Mouse (Mus musculus) lung, adult 2 months (tissue): ENCODE results near the gene Sh2b3.

Experiments
- CTCF ChIP-seq: fragments of 200-500 bp; IDR thresholded peaks from 2 replicates; pipeline ENCODE4 v1.5.1; 2011; ENCODE audit warnings: mild to moderate bottlenecking, low read length, control low read depth; ENCODE audit not compliant: insufficient read depth
- POLR2A ChIP-seq: fragments of 200-500 bp; IDR thresholded peaks from 2 replicates; pipeline ENCODE4 v1.6.1; 2011; ENCODE audit warnings: low read depth, mild to moderate bottlenecking, control low read depth, low read length, borderline replicate concordance; ENCODE audit errors: extremely low read depth

DNA sequence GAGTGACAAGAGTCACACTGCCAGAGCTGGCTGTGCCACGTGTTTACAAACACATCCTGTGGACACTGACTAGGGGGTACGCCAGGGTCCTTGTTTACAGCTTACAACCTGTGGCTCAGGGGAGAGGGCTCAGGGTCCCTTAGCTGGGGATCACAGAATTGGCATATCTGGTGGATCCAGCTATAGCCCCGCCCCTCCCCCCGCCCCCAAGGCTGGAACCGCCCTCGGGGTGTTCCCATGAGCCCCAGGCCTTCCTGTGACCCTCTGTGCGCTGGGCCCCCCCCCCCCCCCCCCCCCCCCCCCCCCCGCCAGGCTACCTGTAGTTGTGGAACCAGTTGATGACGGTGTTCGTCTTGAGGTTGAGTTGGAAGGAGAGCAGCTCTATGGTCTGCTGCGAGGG, 26.9 kb upstream of the Sh2b3 start:
- no peak for TF ChIP-seq CTCF
- TF ChIP-seq POLR2A: no peak
